Mouse (Mus musculus) adrenal gland, postnatal 25 days (tissue): ENCODE measurements around the gene Gm5089. TPM values are rescaled to one million over a fixed set of nuclear protein-coding genes. Genes with fewer than 3 reads are reported as not detected.

Experiments used
- DNase-seq: peaks from one replicate; pipeline ENCODE4 v3.0.0; 2021; ENCODE audit warnings: mixed read lengths
- long read RNA-seq: library from polyadenylated mRNA; stranded (forward); transcript quantifications from one replicate; pipeline ENCODE4 v2.0.0, GENCODE M21; 2021
- total RNA-seq: library from RNA; stranded (reverse); gene quantifications from 2 replicates; pipeline ENCODE4 v1.2.3, GENCODE M21; 2021

Gm5089 gene
- total RNA-seq = not detected in 2 replicates
- long read RNA-seq = 0 reads

DNA sequence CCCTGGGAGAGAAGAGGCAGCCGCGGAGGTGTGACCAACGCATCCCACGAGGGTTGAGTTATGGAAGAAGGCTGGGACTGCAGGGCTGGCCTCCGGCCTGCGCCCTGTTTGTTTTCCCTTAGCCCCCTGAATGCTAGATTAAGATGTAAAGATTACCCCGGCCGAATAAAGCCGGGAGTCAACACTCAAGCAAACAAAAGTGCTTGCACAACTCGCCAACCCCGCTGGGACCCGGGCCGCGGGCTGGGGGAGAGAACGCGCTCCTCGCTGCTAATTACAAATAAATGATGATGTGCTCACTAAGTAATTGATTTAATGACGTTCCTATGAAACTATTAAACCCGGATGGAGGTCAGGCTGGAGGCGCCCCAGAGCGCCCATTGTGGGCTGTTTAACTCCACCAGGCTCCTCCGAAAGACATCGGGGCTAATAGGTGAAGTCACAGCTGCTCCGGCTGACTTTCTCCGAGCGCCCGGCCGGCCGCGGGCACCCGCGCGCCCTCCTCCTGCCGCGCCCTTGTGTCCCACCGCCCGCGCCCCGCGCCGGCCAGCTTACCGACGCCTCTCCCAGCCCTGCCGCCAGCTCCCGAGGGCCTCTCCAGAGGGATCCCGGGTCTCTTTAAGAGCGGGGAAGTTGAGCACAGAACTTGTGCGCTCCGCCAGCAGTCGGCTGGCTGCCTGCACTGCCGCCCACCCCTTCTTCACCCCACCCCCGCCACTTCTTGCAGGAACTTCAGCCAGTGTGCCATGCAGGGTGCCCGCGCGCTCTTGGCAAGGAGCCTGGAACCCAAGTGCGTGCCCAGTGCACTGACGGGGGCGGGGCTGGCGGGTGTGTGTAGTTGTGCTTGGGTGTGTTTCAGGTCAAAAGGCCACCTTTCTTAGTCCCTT lies at the start of gene Gm5089:
TSS of gene Gm5089 (minus strand) at position 620 of the 887 bp plus-strand sequence.
- peak; percentile 47 for DNase-seq

DNA sequence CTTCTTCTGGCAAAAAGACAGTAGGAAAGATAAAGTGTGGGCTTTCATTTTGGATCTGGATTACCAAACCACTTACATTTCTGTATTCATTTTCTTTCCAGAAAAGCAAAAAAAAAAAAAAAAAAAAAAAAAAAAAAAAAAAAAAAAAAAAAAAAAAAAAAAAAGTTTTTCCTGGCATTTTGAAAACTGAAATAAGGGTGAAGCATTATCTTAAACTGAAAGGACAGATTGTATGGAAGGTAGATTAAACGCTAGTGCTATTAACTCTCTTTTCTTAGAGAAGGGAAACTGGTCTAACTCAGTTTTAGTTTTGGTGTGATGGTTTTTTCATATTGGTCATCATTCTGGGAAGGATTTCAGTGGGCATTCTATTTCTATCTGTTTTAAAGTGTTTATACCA lies 41.1 kb upstream of the Gm5089 start:
- no peak for DNase-seq

DNA sequence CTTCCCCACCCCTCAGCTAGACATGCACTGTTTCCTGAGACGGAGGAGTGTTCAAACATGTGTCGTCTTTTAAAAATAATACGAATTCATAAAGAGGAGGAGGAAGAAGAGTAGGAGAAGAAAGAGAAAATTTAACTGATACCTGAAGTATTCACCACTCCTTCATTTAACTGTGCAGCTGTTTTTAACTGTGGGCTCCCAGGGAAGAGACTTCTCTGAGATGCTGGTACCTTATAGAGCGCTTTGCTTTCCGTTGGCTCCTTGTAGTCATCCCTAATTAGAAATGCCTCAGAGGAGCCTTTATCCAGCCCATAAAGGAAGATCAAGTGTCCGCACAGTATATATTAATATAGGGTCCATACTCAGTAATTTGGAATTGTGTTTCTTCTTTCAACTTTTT lies 40.6 kb upstream of the Gm5089 start:
- no peak for DNase-seq

DNA sequence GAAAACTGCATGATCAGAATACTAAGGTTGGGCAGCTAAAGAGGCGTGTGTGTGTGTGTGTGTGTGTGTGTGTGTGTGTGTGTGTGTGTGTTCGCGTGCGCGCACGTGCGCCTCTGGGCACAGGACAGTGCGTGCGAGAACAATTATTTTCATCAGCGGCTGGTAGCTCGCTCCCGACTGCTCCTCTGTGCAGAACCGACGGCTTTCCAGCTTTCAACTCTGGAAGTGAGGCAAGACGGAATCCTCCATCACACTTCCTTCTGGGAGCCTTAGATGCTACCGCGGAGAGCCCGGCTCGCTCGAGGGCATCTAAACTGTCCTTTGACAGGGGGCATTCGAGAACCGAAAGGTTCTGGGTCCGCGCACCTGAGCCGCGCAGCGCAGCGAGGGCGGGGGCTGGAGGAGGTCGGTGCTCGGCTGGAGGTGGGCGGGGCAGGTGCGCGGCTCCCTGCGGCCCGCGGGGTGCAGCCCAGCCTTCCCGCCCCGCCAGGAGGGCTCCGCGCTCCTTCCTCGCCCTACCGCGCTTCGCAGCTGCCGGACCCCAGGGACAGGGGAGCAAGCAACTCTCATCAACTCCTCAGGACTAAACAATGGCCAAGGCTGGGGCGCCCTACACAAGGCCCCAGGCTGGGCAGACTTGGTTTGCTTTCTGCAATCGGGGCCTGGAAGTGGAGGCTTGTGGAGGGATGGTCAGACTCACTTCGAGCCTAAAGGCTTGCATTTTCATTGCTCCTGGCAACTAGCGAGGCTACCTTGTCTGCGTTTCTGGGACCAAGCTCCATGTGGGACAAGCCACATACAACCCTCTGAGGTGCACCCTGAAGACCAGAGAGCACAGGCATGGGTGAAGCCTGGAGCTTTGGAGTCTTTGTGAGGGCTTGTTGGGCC lies 39.8 kb upstream of the Gm5089 start, which contains the start of gene Gm10837:
TSS of gene Gm10837 (plus strand) at position 146 of the 888 bp plus-strand sequence.
- no peak for DNase-seq

DNA sequence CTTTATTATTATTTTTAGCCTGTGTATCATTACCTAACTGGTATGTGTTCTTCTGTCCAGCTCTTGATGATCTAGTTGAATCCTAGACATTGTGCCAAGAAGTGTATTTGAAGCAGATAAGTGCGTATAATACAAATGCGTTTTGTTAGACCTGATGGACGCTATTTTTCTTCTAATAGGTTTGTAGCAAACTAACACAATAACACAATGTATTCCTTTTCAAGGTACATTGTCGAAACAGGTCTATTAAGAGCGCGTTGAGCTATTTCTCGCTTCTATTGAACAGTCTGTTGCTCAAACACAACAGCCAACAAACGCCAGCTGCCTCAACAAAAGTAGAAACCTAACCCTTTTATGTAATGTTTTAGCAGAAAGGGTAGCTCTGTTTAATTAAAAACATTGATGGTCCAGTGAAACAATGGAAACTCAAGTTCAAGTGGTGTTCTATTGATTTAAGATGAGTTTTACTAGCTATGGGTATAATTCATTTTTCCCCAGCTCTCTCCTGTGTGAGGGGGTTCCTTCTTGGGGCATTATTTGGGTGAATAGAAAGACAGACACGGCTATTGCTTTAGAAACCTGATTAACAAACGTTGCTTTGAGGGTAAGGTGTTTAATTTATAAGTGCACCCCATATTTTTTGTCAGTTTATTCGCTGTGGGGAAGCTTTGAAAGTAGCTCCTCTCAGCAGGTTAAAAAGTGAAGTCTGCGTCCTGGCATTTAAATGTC lies 38.9 kb upstream of the Gm5089 start:
- DNase-seq = no peak

DNA sequence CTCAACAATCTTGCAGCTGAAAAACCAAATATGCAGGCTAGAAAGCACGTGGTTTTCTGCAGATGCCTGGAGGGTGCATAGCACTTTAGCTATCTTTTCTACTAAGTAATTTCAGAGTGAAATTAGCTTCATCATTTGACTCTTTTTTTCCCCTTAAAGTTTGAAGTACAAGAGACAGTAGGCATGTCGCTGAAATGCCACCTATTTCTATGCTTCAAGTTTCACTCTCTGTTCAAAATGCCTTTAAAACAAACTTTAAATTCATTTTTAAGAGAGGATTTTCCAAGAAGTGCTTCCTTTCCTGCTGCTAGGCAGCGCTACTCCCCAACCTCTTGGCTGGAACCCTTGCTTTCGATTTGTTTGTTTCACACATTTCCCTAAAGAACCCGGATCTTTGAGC lies 38.1 kb upstream of the Gm5089 start:
- DNase-seq = no peak

DNA sequence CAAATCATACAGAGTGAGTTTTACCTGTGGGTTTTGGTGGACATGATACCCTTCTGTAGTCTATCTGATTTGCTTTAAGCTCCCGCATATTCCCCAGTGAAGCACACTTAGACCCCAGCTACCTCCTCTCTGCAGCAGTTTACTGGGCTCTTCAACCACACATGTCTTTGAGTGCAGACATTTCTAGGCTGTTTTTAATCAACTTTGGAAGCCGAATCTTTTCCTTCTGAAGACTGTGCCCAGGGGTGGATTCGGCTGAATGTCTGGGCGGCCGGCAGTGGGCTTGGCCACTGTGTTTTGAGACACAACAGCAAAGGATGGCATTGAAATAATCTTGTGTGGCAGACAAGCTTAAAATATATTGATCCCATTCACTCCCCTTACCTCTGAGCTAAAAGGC lies 36.5 kb upstream of the Gm5089 start:
- DNase-seq = no peak

DNA sequence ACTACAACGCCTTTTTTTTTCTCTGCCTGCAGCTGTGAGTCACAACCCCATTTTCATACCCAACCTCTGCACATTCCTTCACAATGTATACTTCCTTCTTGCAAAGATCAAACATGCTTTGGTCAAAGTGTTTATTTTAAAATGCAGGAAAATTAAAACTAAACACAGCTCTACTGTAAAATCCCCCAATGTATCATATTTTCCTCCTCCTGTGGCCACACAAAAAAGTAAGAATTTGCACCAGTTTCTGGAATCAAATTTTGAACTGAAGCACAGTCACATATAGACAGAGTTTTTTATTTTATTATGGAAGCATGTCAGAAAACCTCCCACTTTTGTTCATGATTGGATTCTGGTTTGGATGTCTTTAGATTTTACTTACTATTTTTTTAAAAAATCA lies 35.7 kb upstream of the Gm5089 start:
- DNase-seq = no peak

DNA sequence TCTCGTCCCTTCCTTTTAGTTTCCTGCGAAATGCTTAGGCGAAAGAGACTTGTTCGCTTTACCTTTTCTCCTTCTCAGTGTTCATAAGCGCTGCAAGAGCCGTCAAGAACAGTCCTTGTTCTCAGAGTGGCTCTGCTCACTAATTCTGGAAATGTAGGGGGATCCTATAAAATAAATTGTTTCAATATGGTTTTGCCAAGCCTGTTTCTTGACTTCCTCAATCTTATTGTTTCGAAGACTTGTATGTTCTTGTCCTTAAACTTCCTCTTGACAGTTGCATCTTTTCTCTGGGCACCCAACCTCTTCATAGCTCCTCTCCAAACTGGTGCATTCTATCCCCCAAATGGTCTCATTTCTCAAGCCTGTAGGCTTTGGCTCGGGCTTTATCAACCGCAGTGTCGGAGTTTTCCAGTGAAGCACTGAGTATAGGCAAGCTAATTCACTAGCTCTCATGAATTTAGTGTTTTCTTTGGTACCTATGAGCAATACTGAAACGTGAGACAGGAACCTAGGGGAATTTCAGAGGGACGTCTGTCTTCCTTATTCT lies 34.8 kb upstream of the Gm5089 start:
- DNase-seq = no peak

DNA sequence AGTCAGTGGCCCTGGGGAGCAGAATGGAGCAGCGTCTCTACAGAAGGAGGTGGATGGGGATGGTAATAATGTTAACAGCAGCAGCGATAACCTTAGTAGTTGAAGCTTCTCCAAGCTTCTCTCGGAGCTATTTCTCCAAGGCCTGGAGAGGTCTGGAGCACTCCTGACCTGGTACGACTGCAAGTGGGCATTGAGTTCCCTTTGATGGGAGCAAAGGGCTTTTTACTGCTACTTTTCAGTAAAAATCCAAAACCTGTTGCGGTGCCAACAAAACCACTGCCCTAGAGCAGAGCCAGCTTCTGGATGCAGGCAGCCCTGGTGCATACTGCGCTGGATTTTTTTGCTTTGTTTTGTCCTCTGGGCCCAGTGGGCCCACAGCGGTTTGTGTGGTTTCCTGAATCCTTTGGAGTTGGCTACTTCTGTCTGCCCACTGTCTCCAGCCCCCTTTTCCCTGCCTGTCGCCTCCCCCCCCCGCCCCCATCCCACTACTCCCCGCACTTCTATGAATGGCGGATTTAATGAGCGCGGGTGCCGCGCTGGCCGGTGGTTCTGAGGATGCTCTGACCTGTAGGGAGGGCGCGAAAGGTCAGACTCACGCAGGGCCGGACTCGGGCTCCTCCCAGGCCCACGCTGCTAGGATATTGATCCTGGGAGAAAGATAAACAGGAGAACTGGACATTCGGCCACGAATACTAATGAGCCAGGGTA lies 34.1 kb upstream of the Gm5089 start:
- no peak for DNase-seq

DNA sequence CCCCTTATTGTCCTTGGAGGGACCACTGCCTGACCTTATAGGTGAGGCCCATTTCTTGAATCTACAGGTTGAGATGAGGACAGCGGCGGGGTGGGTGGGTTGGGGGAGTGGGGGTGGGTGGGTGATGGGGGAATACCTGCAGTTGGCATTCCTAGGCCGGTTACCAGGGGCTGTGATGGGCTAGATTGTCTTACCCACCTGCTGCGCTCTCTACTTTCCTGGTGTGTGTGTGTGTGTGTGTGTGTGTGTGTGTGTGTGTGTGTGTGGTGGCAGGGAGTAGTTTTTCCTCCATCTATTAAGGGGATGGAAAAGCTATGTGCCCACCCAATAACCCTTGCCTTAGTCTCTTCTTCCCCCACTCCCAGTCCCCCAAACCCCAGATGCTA lies 33.5 kb upstream of the Gm5089 start:
- no peak for DNase-seq

DNA sequence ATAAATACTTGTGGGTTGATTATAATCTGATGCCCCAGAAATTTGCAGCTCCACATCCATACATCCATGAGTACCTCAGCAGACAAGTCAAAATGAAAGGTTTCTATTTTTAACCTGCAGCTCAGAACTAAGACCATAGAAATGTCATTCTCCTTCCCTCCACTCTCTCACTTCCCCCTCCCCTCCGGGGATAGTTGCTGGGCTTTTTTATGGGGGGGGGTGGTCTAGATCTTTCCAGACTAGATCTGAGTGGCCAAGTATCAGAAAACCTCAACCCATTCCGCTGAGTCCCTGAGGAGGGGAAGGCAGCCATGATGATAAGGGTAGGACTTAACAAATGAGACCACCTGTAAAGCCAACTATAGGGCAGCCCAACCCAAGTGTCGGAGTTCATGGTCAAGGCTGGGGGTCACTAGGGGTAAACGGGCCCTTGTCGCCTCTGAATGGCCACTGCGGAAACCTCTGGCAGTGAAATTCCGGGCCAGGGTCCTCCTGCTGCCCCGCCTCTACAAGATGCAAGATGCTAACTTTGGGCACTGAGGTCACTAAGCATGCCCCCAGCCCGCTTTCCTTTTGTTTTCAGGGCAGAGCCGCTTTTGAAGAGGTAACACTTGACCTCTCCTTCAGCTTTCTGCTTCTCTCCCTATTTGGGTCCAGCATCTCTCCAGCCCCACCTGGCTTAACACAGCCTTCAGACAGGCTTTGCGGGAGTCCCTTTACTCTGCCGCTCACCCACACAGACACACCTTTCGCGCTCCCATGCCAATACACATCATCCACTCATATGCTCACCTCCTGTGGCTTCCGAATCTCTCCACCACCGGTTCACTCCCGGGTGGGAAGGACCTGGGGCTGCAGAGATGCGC lies 32.9 kb upstream of the Gm5089 start:
- DNase-seq = no peak

DNA sequence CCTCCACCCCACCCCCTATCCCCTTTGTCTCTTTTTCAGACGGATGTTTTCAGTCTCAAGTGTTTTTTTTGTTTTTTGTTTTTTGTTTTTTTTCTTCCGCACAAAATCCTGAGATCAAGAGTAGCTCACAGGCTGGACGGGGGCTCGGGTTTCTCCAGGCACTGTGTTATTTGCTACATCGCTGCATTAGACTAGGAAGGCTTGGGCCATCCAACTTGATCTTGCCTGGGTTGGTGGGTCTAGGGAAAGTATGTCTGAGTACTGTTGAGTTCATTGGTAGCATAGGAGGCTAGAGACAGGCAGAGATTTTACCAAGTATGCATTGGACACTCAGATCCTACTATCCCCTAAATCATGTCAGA lies 32.1 kb upstream of the Gm5089 start:
- DNase-seq = no peak

DNA sequence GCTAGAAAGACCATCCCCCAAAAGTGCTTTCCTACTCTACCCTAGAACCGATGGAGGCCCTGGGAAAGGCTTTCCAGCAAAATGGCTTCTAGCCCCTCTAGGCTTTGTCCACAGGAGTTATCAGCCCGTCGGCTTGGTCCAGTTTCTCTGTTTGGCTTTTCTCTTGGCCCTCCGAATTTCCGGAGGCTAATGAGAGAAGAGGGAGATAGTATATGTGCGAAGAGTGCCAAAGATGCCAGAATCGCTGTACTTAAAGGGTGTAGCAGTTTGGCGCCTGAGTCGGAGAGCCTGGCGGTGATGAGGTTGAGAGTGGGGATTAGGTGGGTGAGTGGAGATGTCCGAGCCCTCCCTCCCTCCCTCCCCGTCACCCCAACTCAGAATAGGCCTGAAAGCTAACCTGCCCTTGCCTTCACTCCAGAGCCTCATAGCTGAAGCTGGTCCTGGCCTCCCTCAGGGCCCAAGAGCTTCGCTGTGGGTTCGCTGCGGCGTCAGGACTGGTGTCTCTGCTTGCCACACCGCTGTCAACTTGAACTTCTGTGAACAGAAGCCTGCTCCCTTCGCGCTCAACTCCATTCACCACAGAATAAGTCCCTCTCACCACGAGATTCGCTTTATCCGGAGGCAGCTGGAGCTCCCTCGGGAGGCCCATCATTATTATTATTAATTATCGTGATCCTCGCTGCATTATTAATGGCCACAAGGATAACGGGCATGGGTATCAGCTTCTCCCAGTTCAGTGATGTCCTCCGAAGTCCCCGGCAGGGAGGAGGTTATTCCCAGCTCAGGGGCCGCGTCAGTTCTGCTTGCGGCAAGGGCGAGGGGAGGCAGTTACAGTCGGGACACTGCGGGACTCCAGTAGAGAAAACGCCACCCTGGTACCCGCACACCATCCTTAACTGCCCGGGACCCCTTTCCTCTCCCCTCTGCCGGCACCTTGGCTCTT lies 31.4 kb upstream of the Gm5089 start:
- no peak for DNase-seq

DNA sequence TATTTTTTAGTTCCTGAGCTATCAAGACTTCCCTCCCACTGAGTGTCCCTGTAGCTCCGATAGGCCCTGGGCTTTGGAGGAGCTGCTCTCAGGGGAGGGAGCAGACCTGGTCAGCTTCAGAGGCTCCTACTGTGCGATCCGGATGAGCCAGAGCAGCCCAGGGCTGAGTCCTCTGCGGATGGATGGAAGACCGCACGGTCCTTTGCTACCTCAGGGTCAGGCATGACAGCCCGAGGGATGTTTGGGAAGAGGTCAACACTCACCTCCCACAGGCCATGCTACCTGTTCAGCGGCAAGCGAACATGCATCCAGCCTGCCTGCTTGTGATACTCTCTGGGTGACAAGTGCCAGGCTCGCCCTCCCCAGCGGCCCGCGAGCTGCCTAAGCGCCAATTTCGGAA lies 30.3 kb upstream of the Gm5089 start:
- DNase-seq = no peak

DNA sequence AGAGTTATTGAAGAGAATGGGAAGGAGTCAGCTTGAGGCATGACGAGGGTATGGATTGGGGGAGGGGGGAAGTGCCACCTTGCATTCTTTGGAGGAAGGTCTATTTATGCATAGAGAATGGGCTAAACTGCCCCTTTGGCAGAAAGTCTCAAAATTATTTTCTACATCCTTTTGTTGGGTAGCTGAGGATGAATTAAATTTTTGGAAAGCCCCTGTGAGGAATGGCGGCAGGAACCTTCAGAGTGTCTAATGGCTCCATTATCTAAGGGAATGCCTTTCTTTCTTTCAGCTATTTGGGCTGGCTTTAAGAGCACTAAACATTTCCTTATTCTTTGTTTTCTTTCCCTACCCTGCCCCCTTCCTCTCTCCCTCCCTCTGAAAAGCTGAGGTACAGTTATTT lies 29.4 kb upstream of the Gm5089 start:
- DNase-seq = no peak

DNA sequence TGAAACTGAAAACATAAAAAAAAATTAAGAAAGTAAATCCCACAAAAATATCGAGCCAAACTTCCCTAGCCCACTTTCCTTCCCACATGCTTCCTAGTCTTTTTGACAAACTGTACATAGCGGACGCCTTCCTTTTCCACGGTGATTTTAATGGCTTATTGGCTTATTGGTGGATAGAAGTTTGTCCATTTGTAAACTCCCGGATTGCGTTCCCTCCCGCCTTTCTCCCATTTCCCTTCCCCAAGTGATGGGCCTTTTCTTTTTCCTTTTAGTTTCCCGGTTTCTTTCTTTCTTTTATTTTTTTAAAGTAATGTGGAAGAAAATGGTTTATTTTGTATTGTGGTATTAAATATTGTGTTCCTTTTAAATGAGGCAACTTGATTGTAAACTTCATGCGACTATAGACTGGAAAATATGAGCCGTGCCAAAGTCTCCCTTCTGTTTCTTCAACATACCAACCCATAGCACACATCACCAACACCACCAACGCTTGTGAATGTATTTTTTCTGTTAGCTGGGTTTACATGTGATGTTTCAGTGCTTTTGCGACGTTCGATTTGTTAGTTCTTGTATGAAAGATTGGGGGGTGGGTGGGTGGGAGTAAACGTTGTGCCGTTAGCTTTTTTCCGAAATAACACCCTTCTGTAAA lies 28.7 kb upstream of the Gm5089 start:
- DNase-seq = no peak

DNA sequence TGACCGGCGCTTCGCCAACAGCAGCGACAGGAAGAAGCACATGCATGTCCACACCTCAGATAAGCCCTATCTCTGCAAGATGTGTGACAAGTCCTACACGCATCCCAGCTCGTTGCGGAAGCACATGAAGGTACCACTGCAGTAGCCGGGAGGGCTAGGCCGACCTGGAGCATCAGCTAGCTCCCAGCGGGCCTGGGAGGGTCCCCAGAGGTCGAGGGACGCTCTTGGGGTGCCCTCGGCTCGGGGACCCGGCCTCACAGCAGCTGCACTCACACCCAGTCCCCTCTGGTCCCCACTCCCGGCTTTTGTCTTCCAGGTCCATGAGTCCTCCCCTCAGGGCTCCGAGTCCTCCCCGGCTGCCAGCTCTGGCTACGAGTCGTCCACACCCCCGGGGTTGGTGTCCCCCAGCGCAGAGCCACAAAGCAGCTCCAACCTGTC lies 27.7 kb upstream of the Gm5089 start:
- no peak for DNase-seq
